Mouse (Mus musculus) macrophage (primary cell): ENCODE measurements around the gene Rmnd5b. TPM values are rescaled to one million over a fixed set of nuclear protein-coding genes. Genes with fewer than 3 reads are reported as not detected.

Source experiments
- H3K27ac ChIP-seq: fragments of 350-480 bp; formaldehyde crosslinking; 2 replicates; pipeline ENCODE4 v1.9.0; 2021
- H3K36me3 ChIP-seq: fragments of 350-480 bp; formaldehyde crosslinking; 2 replicates; pipeline ENCODE4 v1.9.0; 2021; ENCODE audit errors: inconsistent target
- H3K4me3 ChIP-seq: fragments of 350-480 bp; formaldehyde crosslinking; 2 replicates; pipeline ENCODE4 v1.9.0; 2021; ENCODE audit errors: inconsistent target
- H3K79me2 ChIP-seq: fragments of 350-480 bp; formaldehyde crosslinking; 2 replicates; pipeline ENCODE4 v1.9.0; 2021; ENCODE audit errors: inconsistent target
- WGBS: methylation state at CpG from one replicate; pipeline ENCODE4 v1.1.7; 2026; ENCODE audit warnings: inconsistent platforms; ENCODE audit not compliant: missing documents; 5-methylcytosine and 5-hydroxymethylcytosine counted together
- polyA plus RNA-seq: library from polyadenylated mRNA; stranded (reverse); fragments of 250-400 nt; gene quantifications from 3 replicates; pipeline ENCODE4 v1.2.4, GENCODE M21; 2018; ENCODE audit warnings: inconsistent platforms

The Rmnd5b gene
- polyA plus RNA-seq, 1 experiment from 2014 or later, result 15.5 TPM

DNA sequence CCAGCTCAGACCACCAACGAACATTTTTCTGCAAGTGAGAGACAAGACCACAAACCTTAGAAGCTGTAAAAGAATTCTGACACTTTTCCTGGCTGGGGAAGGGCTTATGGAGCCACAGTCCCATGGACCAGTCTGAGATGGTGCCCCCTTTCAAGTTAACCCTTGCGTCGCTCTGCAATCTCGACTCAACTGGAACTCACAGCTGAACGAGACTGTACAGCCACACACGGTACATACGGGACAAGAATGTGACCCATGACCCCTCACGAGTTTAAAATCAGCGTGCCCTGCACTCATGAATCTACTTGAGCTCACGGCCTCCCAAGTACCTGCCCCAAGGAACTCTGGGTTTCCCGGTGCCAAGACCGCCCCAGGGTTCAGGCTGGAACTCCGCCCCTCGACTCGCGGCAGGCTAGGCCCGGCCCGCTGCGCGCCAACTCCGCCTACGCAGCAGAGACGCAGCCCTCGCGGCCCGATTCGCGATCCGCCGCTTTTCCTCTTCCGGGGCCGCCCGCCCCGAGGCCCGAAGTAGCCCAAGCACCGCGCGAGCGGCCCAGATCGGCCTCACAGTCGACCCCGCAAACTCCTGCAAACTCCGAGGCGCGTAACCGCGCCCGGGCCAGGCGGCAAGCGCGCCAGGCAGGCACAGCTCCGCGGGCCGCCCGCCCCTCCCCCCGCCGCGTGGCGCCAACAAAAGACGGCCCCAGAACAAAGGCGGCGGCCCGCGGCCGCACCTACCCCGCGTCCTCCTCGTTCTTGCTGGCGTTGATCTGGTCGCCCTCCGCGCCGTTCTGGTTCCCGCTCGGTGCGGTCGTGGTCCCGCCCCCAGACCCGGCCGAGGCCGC is 29.9 kb downstream of the Rmnd5b start:
- under 1% methylated on average over 77 of the region's 81 CpGs for WGBS
- Histone ChIP-seq H3K27ac (0 out of 2 replicates have a peak overlapping the region, but pooled peaks have one; percentile 0), H3K4me3 (peak overlapping the region; percentile 61), H3K36me3 (peaks cover 43% of the 10 kb centered on the region), H3K79me2 (peaks cover 50% of the 10 kb centered on the region)

DNA sequence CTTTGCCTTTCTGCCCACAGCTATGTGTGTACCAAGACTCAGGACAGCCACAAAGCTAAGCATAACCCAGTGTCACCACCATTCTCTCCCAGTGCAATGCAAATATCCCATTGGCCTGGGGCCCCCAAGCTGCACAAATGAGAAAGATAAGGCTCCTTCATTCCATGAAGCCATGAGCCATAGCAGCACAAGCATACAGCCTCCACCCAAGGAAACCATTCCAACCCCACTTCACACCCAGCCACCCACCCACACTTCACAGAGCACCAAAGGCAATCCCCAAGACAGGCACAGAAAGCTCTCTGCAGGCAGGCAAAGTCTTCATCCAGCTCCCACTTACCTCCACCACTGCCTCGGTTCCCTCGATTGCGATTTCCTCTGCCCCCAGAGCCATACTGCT is 33.4 kb downstream of the Rmnd5b start:
- WGBS, result 85% methylated on average over 3 of the region's 3 CpGs
- Histone ChIP-seq H3K36me3 (peaks cover 72% of the 10 kb centered on the region), H3K4me3 (no peak overlapping the region), H3K79me2 (peaks cover 86% of the 10 kb centered on the region), H3K27ac (no peak overlapping the region)

DNA sequence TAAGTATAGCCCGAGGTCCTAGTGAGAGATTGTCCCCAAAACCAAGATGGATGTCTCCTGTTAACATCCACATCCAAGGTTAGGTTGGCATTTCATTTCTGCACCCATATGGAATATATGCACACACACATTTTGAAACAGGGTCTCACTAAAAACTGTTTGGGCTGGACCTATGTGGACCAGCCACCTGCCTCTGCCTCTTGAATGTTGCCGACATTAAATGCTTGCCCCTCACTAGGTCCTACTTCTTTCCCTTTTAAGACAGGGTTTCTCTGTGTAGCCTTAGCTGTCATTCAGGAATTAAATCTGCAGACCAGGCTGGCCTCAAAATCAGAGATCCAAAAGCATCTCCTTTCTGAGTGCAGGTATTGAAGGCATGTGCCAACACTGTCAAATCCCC is 38.1 kb downstream of the Rmnd5b start:
- H3K79me2 ChIP-seq, result peaks cover 59% of the 10 kb centered on the region
- 69% methylated on average over 2 of the region's 2 CpGs for WGBS
- peaks cover 71% of the 10 kb centered on the region for H3K36me3 ChIP-seq
- no peak overlapping the region for H3K4me3 ChIP-seq
- no peak overlapping the region for H3K27ac ChIP-seq

DNA sequence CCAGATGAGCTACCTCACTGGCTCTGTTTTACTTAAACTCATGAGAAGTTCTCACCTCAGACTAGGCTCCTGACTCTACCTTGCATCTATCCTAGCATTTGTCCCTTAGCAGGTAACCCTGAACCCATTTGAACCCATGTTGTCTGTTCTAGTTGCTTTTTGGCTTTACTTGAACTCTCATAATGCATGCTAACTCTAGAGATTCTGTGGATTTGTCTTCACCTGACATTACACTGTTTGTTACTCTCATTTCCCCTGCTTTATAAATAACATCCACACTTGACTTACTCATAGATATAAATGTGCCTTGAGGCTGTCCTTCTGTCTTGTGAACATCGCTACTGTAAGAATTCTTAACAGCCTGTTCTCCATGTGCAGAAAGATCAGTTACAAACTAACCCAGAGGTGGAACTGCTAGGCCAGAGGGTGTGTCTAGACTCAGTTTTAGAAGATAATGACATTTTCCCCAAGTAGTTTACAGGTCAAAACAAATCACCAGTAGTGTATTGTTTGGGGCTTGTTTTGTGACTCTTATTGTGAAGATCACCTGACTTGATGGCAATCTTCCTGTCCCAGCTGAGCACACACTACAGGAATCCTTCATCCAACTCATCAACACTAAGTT is 40.1 kb downstream of the Rmnd5b start:
- WGBS, result 91% methylated on average over 1 of the region's 1 CpGs
- H3K4me3 ChIP-seq, result no peak overlapping the region
- peaks cover 62% of the 10 kb centered on the region; the same call in 1 of the 2 replicates for H3K36me3 ChIP-seq
- H3K27ac ChIP-seq, result peak overlapping the region; percentile 21
- peaks cover 39% of the 10 kb centered on the region for H3K79me2 ChIP-seq

DNA sequence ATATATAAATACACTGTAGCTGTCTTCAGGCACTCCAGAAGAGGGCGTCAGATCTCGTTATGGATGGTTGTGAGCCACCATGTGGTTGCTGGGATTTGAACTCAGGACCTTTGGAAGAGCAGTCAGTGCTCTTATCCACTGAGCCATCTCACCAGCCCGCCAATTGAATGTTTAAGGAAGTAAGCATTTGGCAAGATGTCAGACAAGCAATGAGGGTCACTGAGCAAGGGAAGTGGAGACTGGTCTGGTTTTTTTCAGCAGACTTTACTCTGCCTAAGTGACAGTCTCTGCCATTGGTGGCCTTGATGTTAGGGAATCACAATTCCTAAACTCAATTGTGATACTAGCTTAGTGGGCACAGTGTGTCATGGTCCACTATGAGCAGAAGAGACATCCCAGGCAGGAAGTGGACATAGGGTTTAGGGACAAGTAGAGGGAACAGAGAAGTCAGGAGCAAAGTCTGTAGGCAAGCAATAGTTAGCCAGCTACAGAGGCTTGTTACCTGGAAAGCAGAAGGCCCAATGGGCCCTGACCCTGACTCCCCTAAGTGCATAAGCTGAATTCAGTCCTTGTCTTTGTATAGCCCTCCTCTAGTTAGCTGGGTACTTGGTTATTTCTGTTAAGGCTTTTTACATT is 40.9 kb downstream of the Rmnd5b start:
- peak overlapping the region; percentile 21 for H3K27ac ChIP-seq
- no peak overlapping the region for H3K4me3 ChIP-seq
- peaks cover 60% of the 10 kb centered on the region; the same call in 1 of the 2 replicates for H3K36me3 ChIP-seq
- peaks cover 31% of the 10 kb centered on the region for H3K79me2 ChIP-seq
- 38% methylated on average over 3 of the region's 3 CpGs for WGBS

DNA sequence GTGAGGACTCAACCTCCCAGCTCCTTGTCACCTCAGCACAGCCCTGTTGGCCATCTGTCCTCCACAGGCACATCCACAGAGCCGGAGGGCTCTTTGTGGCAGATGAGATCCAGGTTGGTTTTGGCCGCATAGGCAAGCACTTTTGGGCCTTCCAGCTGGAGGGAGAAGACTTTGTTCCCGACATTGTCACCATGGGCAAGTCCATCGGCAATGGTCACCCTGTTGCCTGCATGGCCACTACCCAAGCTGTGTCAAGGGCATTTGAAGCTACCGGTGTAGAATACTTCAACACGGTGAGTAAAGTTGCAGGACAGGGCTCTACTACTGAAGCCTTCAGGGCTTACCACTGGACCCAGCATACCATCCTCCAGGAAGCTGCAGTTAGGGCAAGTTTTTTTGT is 41.8 kb downstream of the Rmnd5b start:
- 92% methylated on average over 6 of the region's 6 CpGs for WGBS
- Histone ChIP-seq H3K36me3 (peaks cover 50% of the 10 kb centered on the region; the same call in 1 of the 2 replicates), H3K79me2 (peaks cover 22% of the 10 kb centered on the region), H3K4me3 (no peak overlapping the region), H3K27ac (no peak overlapping the region)

DNA sequence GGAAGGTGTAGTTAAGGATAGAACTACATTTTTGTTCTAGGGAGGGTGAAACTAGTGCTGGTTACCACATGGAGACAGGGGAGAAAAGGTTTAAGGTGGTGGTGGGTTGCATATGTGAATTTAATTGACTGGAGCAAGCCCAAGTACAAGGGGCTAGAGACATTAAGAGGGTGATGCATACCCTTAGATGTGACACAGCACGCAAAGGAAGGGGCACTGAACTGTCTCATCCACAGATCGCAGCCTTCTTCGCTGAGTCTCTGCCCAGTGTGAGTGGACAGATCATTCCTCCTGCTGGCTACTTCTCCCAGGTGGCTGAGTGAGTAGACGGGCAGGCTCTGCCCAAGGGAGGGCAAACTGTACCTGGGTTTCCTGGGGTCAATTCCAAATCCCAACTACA is 42.3 kb downstream of the Rmnd5b start:
- Histone ChIP-seq H3K27ac (no peak overlapping the region), H3K36me3 (peaks cover 45% of the 10 kb centered on the region; the same call in 1 of the 2 replicates), H3K79me2 (peaks cover 17% of the 10 kb centered on the region), H3K4me3 (no peak overlapping the region)
- 90% methylated on average over 4 of the region's 4 CpGs for WGBS

DNA sequence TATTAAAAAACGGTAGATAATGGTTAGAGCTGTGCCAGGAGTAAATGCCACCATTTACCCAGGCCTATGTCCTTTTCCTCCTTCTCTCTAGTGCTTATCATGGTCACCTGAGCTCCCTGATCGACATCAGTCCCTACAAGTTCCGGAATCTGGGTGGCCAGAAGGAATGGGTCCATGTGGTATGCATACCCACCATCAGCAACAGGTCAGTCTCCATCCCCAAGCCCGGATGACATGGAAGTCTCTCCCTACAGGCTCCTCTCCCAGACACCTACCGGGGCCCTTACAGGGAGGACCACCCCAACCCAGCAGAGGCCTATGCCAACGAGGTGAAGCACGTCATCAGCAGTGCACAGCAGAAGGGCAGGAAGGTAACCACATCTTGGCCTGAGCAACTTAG is 43.8 kb downstream of the Rmnd5b start:
- WGBS, result 94% methylated on average over 7 of the region's 7 CpGs
- Histone ChIP-seq H3K4me3 (no peak overlapping the region), H3K36me3 (peaks cover 44% of the 10 kb centered on the region), H3K27ac (no peak overlapping the region), H3K79me2 (peaks cover 5% of the 10 kb centered on the region; the same call in 1 of the 2 replicates)

DNA sequence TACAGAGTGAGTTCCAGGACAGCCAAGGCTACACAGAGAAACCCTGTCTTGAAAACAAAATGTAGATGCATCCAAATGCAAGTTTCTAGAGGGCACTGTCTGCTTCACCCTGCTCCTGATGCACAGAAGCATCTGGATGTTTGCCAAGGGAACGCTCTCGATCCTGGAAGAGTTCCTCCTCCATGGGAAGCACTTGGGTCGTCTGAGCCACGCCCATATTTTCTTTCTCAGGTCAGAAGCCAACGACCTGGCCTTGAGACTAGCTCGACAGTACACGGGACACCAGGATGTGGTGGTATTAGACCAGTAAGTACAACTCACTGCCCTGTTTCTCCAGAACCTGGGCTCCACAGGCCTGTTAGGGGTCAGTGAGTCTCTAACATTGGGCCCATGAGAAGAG is 44.5 kb downstream of the Rmnd5b start:
- no peak overlapping the region for H3K4me3 ChIP-seq
- no peak overlapping the region for H3K27ac ChIP-seq
- peaks cover 44% of the 10 kb centered on the region for H3K36me3 ChIP-seq
- H3K79me2 ChIP-seq, result peaks cover 5% of the 10 kb centered on the region; the same call in 1 of the 2 replicates
- WGBS, result 84% methylated on average over 7 of the region's 7 CpGs

DNA sequence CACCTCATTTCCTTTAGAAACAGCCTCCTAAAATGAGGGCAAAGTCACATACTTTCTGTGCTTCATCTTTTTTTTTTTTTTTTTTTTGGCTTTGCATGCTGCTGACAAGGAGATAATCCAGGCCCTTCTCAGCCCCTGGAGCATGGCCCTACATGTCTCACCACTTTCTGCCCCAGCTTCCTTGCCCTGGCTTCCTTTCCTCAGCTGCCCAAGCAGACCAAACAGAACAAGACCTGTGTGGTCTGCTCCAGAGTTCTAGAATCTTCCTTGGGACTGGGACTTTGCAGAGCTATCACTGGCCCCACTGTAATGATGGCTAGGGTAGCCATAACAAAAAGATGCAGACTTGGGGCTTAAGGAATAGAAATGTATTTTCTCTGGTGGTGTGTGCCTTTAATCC is 45.7 kb downstream of the Rmnd5b start:
- no peak overlapping the region for H3K27ac ChIP-seq
- peaks cover 5% of the 10 kb centered on the region; the same call in 1 of the 2 replicates for H3K79me2 ChIP-seq
- no peak overlapping the region for H3K4me3 ChIP-seq
- H3K36me3 ChIP-seq, result peaks cover 40% of the 10 kb centered on the region

DNA sequence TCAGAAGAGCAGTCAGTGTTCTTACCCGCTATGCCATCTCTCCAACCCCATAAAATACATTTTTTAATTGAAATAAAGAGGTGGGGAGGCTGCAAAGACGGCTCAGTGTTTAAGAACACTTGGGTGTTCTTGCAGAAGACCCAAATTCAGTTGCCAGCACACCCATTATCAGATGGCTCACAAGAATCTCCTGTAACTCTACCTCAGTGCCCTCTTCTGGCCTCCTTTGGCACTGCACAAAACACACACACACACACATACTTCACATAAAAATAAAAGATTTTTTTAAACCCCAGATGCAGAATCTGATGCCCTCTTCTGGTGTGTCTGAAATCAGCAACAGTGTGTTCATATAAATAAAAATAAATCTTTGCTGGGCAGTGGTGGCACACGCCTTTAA is 46.9 kb downstream of the Rmnd5b start:
- Histone ChIP-seq H3K4me3 (no peak overlapping the region), H3K27ac (no peak overlapping the region), H3K36me3 (peaks cover 36% of the 10 kb centered on the region), H3K79me2 (peaks cover 5% of the 10 kb centered on the region; the same call in 1 of the 2 replicates)
- WGBS, result 90% methylated on average over 1 of the region's 3 CpGs

DNA sequence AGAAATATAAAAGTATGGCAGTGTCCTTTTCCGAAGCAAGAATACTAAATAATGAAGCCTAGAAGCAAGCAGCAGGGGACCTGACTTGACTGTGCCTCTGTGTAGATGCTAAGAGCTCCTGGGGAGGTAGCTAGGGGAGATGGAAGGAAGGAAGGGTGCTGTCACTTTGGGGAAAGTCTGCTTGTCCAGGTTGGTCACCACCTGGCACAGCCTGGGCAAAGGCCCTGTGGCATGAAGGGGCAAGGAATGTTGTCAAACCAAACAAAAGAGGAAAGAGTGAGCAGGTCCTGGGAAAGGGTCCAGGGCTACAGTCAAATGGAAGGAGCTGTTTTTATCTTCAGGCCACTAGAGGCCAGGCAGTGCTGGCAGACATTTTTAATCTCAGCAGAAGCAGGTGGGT is 48.6 kb downstream of the Rmnd5b start:
- WGBS, result 90% methylated on average over 1 of the region's 1 CpGs
- no peak overlapping the region for H3K4me3 ChIP-seq
- peaks cover 19% of the 10 kb centered on the region for H3K36me3 ChIP-seq
- H3K79me2 ChIP-seq, result no peaks in the 10 kb centered on the region; the same call in 1 of the 2 replicates
- no peak overlapping the region for H3K27ac ChIP-seq

DNA sequence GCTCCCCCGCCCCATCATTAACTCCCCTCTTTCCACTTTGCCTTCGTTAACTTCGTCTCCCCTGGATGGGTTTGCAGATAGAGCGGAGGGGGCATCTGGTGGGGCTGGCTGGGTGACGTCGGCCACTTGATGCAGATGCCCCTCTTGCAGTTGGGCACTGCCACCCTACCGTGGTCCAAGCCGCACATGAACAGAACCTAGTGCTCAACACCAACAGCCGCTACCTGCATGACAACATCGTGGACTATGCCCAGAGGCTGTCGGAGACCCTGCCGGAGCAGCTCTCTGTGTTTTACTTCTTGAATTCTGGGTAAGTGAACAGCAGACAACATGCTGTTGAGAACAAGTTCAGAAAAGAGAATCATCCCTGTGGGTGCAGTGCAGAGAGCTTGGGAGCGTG is 49.3 kb downstream of the Rmnd5b start:
- Histone ChIP-seq H3K79me2 (no peaks in the 10 kb centered on the region; the same call in 1 of the 2 replicates), H3K4me3 (no peak overlapping the region), H3K27ac (no peak overlapping the region), H3K36me3 (peaks cover 12% of the 10 kb centered on the region)
- WGBS, result 97% methylated on average over 13 of the region's 13 CpGs

DNA sequence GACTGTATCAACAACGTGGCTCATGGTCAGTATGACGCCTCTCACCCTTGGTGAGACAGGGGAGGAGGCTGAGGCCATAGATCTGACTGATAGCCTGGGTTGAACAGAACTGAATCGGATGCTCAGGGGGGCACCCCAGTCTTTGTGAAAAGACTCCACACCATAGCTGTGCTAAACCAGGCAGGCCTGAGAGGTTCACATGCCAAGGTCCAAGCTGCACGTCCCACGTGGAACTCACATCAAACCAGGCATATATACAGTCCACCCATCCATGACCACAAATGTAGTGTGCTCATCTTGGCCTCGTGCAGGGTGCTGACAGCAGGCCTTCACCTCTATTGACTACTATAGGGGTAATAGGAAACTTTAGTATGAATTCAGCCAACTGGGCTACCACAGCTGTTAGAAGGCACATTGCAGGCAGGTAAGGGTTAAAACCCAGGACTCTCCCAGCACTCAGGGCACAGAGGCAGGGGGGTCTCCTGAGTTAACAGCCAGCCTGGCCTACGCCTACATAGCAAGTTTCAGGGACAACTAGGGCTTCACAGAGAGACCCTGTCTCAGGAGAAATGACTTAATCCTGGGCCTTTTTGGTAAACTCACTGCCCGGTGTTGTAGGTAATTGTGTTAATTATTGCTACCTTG is 50.0 kb downstream of the Rmnd5b start:
- Histone ChIP-seq H3K27ac (no peak overlapping the region), H3K4me3 (peak overlapping the region; percentile 71; the same call in 1 of the 2 replicates), H3K79me2 (no peaks in the 10 kb centered on the region; the same call in 1 of the 2 replicates), H3K36me3 (peaks cover 12% of the 10 kb centered on the region)
- 49% methylated on average over 8 of the region's 8 CpGs for WGBS
